In genomic region chr10:111594651-111595050, GRCm38 (mm10) we compare ENCODE assay signal across 12 mouse cellular contexts.
DNase-seq lines count a peak whose midpoint lies in the region; ATAC-seq and TF ChIP-seq lines count a peak whose summit lies in the region.
"Had no signal": no experiment of that assay in that cellular context is flagged by ENCODE, and none has a peak within 500 bp of the region (broad histone marks: within the 10 kb centered on the region; RNA-seq: fewer than 3 reads in every experiment).

No protein-coding gene starts in this region.

- H3K36me3 ChIP-seq in kidney, embryonic 16.5 days (ENCODE audit: insufficient read depth, low read length) = no peaks in the 10 kb centered on the region
- no peaks in the 10 kb centered on the region for H3K36me3 ChIP-seq in embryonic facial prominence, embryonic 10.5 days (replicated peaks)
- no peaks in the 10 kb centered on the region for H3K36me3 ChIP-seq in liver, postnatal 0 days (replicated peaks; ENCODE audit: insufficient read depth, low read length)
- no peaks in the 10 kb centered on the region for H3K36me3 ChIP-seq in forebrain, postnatal 0 days (ENCODE audit: insufficient read depth)
- H3K36me3 ChIP-seq: embryonic facial prominence, embryonic 12.5 days; midbrain, embryonic 12.5 days had no signal

- no peak overlapping the region for H3K4me2 ChIP-seq in kidney, embryonic 16.5 days (replicated peaks; ENCODE audit: low read depth, low read length)
- peak overlapping the region; percentile 56; the same call in 1 of the 2 replicates for H3K4me2 ChIP-seq in liver, postnatal 0 days (ENCODE audit: low read depth, low read length)
- no peak overlapping the region for H3K4me2 ChIP-seq in forebrain, postnatal 0 days (ENCODE audit: low read depth)
- H3K4me2 ChIP-seq: embryonic facial prominence, embryonic 12.5 days; midbrain, embryonic 12.5 days had no signal

- no peaks in the 10 kb centered on the region; the same call in 1 of the 2 replicates for H3K9me3 ChIP-seq in kidney, embryonic 16.5 days (ENCODE audit: low read length)
- H3K9me3 ChIP-seq in embryonic facial prominence, embryonic 10.5 days = 0 out of 2 replicates have a peak, but pooled peaks cover 4% of the 10 kb centered on the region
- H3K9me3 ChIP-seq in liver, postnatal 0 days (ENCODE audit: low read length) = no peaks in the 10 kb centered on the region
- H3K9me3 ChIP-seq in forebrain, postnatal 0 days (ENCODE audit: low read length) = no peaks in the 10 kb centered on the region
- H3K9me3 ChIP-seq: embryonic facial prominence, embryonic 12.5 days; midbrain, embryonic 12.5 days had no signal

- no peak for DNase-seq in kidney, postnatal 14 days
- no peak for DNase-seq in embryonic facial prominence, embryonic 10.5 days (ENCODE audit: low spot score)
- DNase-seq in heart, postnatal 10 days = peak; percentile 70 to 82
- DNase-seq in liver, postnatal 0 days = no peak
- DNase-seq in ovary, postnatal 10 days (ENCODE audit: low spot score) = no peak
- DNase-seq in layer of hippocampus, postnatal 36 days = no peak
- DNase-seq in forebrain, postnatal 0 days = no peak
- DNase-seq: gastrocnemius, postnatal 25 days; thymus, postnatal 25 days had no signal

- no peaks in the 10 kb centered on the region for H3K27me3 ChIP-seq in kidney, embryonic 16.5 days (ENCODE audit: insufficient read depth, low read length)
- H3K27me3 ChIP-seq in embryonic facial prominence, embryonic 10.5 days (replicated peaks; ENCODE audit: low read depth, poor library complexity, severe bottlenecking) = no peaks in the 10 kb centered on the region
- H3K27me3 ChIP-seq in liver, postnatal 0 days (ENCODE audit: insufficient read depth, low read length) = no peaks in the 10 kb centered on the region
- H3K27me3 ChIP-seq in forebrain, postnatal 0 days (ENCODE audit: insufficient read depth, low read length) = no peaks in the 10 kb centered on the region
- H3K27me3 ChIP-seq: embryonic facial prominence, embryonic 12.5 days; midbrain, embryonic 12.5 days had no signal

- 0 out of 2 replicates have a peak, but pooled peaks have one; percentile 4 for ATAC-seq in kidney, embryonic 16.5 days (ENCODE audit: low FRiP score, low TSS enrichment)
- ATAC-seq in liver, postnatal 0 days = no peak
- no peak for ATAC-seq in forebrain, postnatal 0 days

- H3K4me3 ChIP-seq in kidney, embryonic 16.5 days (ENCODE audit: low read length) = no peak overlapping the region
- H3K4me3 ChIP-seq in embryonic facial prominence, embryonic 10.5 days = 0 out of 2 replicates have a peak overlapping the region, but pooled peaks have one; percentile 21
- no peak overlapping the region for H3K4me3 ChIP-seq in liver, postnatal 0 days (ENCODE audit: low read depth, low read length)
- no peak overlapping the region for H3K4me3 ChIP-seq in forebrain, postnatal 0 days (ENCODE audit: low read depth, low read length)
- H3K4me3 ChIP-seq: embryonic facial prominence, embryonic 12.5 days; midbrain, embryonic 12.5 days had no signal

- no peak overlapping the region for H3K9ac ChIP-seq in kidney, embryonic 16.5 days (replicated peaks; ENCODE audit: low read length)
- no peak overlapping the region for H3K9ac ChIP-seq in liver, postnatal 0 days (replicated peaks)
- no peak overlapping the region for H3K9ac ChIP-seq in forebrain, postnatal 0 days
- H3K9ac ChIP-seq: embryonic facial prominence, embryonic 12.5 days; midbrain, embryonic 12.5 days had no signal

- TF ChIP-seq EP300 in liver, postnatal 0 days (IDR thresholded peaks at IDR 0.05; ENCODE audit: low read depth) = no peak

- TF ChIP-seq CTCF in liver, postnatal 0 days (IDR thresholded peaks at IDR 0.05; ENCODE audit: low read depth) = no peak
- TF ChIP-seq CTCF in forebrain, postnatal 0 days (IDR thresholded peaks at IDR 0.05; ENCODE audit: low read depth) = no peak

- peaks cover 23% of the 10 kb centered on the region for H3K4me1 ChIP-seq in kidney, embryonic 16.5 days (ENCODE audit: insufficient read depth, low read length)
- H3K4me1 ChIP-seq in embryonic facial prominence, embryonic 10.5 days = peaks cover 18% of the 10 kb centered on the region
- peaks cover 24% of the 10 kb centered on the region for H3K4me1 ChIP-seq in liver, postnatal 0 days (ENCODE audit: insufficient read depth)
- 0 out of 2 replicates have a peak, but pooled peaks cover under 1% of the 10 kb centered on the region for H3K4me1 ChIP-seq in forebrain, postnatal 0 days (ENCODE audit: insufficient read depth)

- 72% methylated on average over 10 of the region's 10 CpGs for WGBS in kidney, embryonic 16.5 days
- WGBS in embryonic facial prominence, embryonic 10.5 days = 87% methylated on average over 10 of the region's 10 CpGs
- 51% methylated on average over 10 of the region's 10 CpGs for WGBS in liver, postnatal 0 days (ENCODE audit: insufficient replicate concordance)
- WGBS in forebrain, postnatal 0 days = 65% methylated on average over 10 of the region's 10 CpGs

- intact Hi-C loops in heart, postnatal 10 days (cut with DNase I) = loop anchor here (2.0 to 5.0 kb wide), 3 partner anchors 47 to 333 kb away; partner anchors contain the start of gene Phlda1

- H3K27ac ChIP-seq in kidney, embryonic 16.5 days (ENCODE audit: low read length) = no peak overlapping the region
- 0 out of 2 replicates have a peak overlapping the region, but pooled peaks have one; percentile 40 for H3K27ac ChIP-seq in embryonic facial prominence, embryonic 10.5 days (replicated peaks)
- no peak overlapping the region; the same call in 1 of the 2 replicates for H3K27ac ChIP-seq in liver, postnatal 0 days (ENCODE audit: low read depth)
- no peak overlapping the region for H3K27ac ChIP-seq in forebrain, postnatal 0 days (ENCODE audit: low read depth, low read length)
- H3K27ac ChIP-seq: embryonic facial prominence, embryonic 12.5 days had no signal

Comparison
In these comparisons a context has a peak if more than half of its experiments do, and no peak if none do; other contexts are left out.
1. DNase-seq: peak in heart, postnatal 10 days (2 of 2); none in kidney, postnatal 14 days (single experiment), embryonic facial prominence, embryonic 10.5 days (single experiment), liver, postnatal 0 days (single experiment), ovary, postnatal 10 days (single experiment), layer of hippocampus, postnatal 36 days (0 of 2) and forebrain, postnatal 0 days (single experiment).